Mouse (Mus musculus): ENCODE data around the gene Sh2d4b. TPM values are rescaled to one million over a fixed set of nuclear protein-coding genes. Genes with fewer than 3 reads are reported as not detected.
A peak's percentile ranks its signal among the peaks of the same experiment; 100 is the strongest.

Gene Sh2d4b
- total and polyA plus RNA-seq, 3 experiments, result 0.12 to 0.26 TPM; not detected in 1

GRCm38 (mm10) chr14:40933328-40933727, 40.3 kb upstream of the Sh2d4b start:
- no peak overlapping the region for H3K27ac ChIP-seq (ENCODE audit: control insufficient read depth, low read depth, low read length)
- peaks cover 12 to 38% of the 10 kb centered on the region in 2 experiments for H3K4me1 ChIP-seq (ENCODE audit: control insufficient read depth in 1 of 2, insufficient read depth in 2 of 2, low read length in 2 of 2)
- H3K4me3 ChIP-seq (ENCODE audit: control insufficient read depth in 1 of 2, insufficient read depth in 1 of 2, low read depth in 2 of 2, low read length in 2 of 2), result no peak overlapping the region
- H3K79me2 ChIP-seq (ENCODE audit: control insufficient read depth, insufficient read depth, low read length, poor library complexity), result peaks cover 5% of the 10 kb centered on the region; the same call in 1 of the 2 replicates
- H3K9ac ChIP-seq (ENCODE audit: control insufficient read depth, low read depth, low read length, poor library complexity, severe bottlenecking), result peak overlapping the region; percentile 13
- H3K27me3 ChIP-seq (ENCODE audit: control insufficient read depth in 1 of 2, insufficient read depth in 2 of 2, low read length in 2 of 2), result no peaks in the 10 kb centered on the region
- H3K9me3 ChIP-seq (replicated peaks; ENCODE audit: insufficient read depth, low read length), result no peaks in the 10 kb centered on the region
- TF ChIP-seq MAX (IDR thresholded peaks at IDR 0.05; ENCODE audit: low read length) (0 out of 2 replicates have a peak, but pooled peaks have one; percentile 32), POLR2AphosphoS2 (IDR thresholded peaks at IDR 0.05; ENCODE audit: low read length) (no peak), CHD2 (IDR thresholded peaks at IDR 0.05; ENCODE audit: low read length) (no peak), CTCF (IDR thresholded peaks at IDR 0.05 in 2 of 3, conservative IDR thresholded peaks at IDR 0.05 in 1 of 3; ENCODE audit: control insufficient read depth in 1 of 3, insufficient read depth in 1 of 3, low read depth in 2 of 3, low read length in 3 of 3, poor library complexity in 1 of 3, severe bottlenecking in 1 of 3) (no peak), MAZ (IDR thresholded peaks at IDR 0.05; ENCODE audit: low read depth, low read length) (no peak), ZMIZ1 (IDR thresholded peaks at IDR 0.05; ENCODE audit: low read depth, low read length) (no peak), ELF1 (IDR thresholded peaks at IDR 0.05; ENCODE audit: low read depth, low read length) (no peak), MXI1 (IDR thresholded peaks at IDR 0.05; ENCODE audit: low read depth, low read length) (0 out of 2 replicates have a peak, but pooled peaks have one; percentile 44), ZC3H11A (IDR thresholded peaks at IDR 0.05; ENCODE audit: low read depth, low read length) (no peak), MYC (IDR thresholded peaks at IDR 0.05; ENCODE audit: low read depth, low read length) (peak; percentile 75; the same call in 1 of the 2 replicates), MYB (IDR thresholded peaks at IDR 0.05; ENCODE audit: low read depth, low read length) (no peak)
- peak; percentile 63 for DNase-seq (ENCODE audit: low read depth, low spot score)
- peaks cover 0 to 33% of the 10 kb centered on the region in 2 experiments; a peak in 2 of 4 replicates for H3K36me3 ChIP-seq (ENCODE audit: control insufficient read depth in 1 of 2, insufficient read depth in 2 of 2, low read length in 2 of 2)

DNA sequence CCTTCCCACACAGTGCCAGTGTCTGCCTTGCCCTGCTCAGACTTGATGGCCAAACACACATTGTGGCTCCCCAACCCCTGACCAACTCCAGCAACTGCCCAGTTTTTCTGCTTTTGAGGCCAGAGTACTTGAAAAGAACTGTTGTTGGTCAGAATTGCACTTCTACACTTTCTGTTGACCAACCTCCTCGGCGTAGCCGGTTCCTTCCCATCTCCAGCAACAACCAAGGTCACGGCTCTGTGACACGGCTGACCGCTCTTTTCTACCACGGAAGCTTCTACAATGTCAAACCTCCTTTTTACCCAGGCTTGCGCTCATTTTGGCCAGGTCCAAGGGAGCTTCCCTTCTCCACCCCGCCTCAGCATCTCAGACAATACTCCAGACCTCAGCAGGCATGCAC, 39.2 kb upstream of the Sh2d4b start:
- H3K9me3 ChIP-seq (replicated peaks; ENCODE audit: insufficient read depth, low read length), result no peaks in the 10 kb centered on the region
- H3K4me1 ChIP-seq (ENCODE audit: control insufficient read depth in 1 of 2, insufficient read depth in 2 of 2, low read length in 2 of 2), result peaks cover 13 to 41% of the 10 kb centered on the region in 2 experiments
- TF ChIP-seq UBTF (IDR thresholded peaks at IDR 0.05; ENCODE audit: borderline replicate concordance, insufficient read depth, low read depth, low read length) (no peak), MEF2A (IDR thresholded peaks at IDR 0.05; ENCODE audit: extremely low read depth, insufficient replicate concordance, low read depth, low read length, poor library complexity, severe bottlenecking) (no peak), ZMIZ1 (IDR thresholded peaks at IDR 0.05; ENCODE audit: low read depth, low read length) (no peak), EP300 (IDR thresholded peaks at IDR 0.05; ENCODE audit: low read depth in 1 of 2, low read length in 2 of 2) (no peak), CHD1 (IDR thresholded peaks at IDR 0.05; ENCODE audit: low read depth, low read length) (no peak), MYC (IDR thresholded peaks at IDR 0.05; ENCODE audit: low read depth, low read length) (no peak), CTCF (IDR thresholded peaks at IDR 0.05 in 2 of 3, conservative IDR thresholded peaks at IDR 0.05 in 1 of 3; ENCODE audit: control insufficient read depth in 1 of 3, insufficient read depth in 1 of 3, low read depth in 2 of 3, low read length in 3 of 3, poor library complexity in 1 of 3, severe bottlenecking in 1 of 3) (no peak), ZNF384 (IDR thresholded peaks at IDR 0.05; ENCODE audit: low read depth, low read length) (no peak), JUND (IDR thresholded peaks at IDR 0.05; ENCODE audit: low read depth, low read length) (no peak), KAT2A (conservative IDR thresholded peaks at IDR 0.05; ENCODE audit: low read depth, low read length) (no peak), RAD21 (IDR thresholded peaks at IDR 0.05; ENCODE audit: low read depth, low read length) (no peak), POLR2AphosphoS2 (IDR thresholded peaks at IDR 0.05; ENCODE audit: low read length) (no peak), GABPA (IDR thresholded peaks at IDR 0.05; ENCODE audit: low read depth, low read length) (no peak), MAZ (IDR thresholded peaks at IDR 0.05; ENCODE audit: low read depth, low read length) (no peak), RCOR1 (IDR thresholded peaks at IDR 0.05; ENCODE audit: low read depth, low read length) (no peak), NELFE (IDR thresholded peaks at IDR 0.05; ENCODE audit: low read depth, low read length) (no peak)
- H3K27ac ChIP-seq (ENCODE audit: control insufficient read depth, low read depth, low read length), result no peak overlapping the region
- no peaks in the 10 kb centered on the region for H3K27me3 ChIP-seq (ENCODE audit: control insufficient read depth in 1 of 2, insufficient read depth in 2 of 2, low read length in 2 of 2)
- H3K79me2 ChIP-seq (ENCODE audit: control insufficient read depth, insufficient read depth, low read length, poor library complexity), result peaks cover 5% of the 10 kb centered on the region; the same call in 1 of the 2 replicates
- H3K4me3 ChIP-seq (ENCODE audit: control insufficient read depth in 1 of 2, insufficient read depth in 1 of 2, low read depth in 2 of 2, low read length in 2 of 2), result no peak overlapping the region
- peaks cover 0 to 35% of the 10 kb centered on the region in 2 experiments; a peak in 2 of 4 replicates for H3K36me3 ChIP-seq (ENCODE audit: control insufficient read depth in 1 of 2, insufficient read depth in 2 of 2, low read length in 2 of 2)
- H3K9ac ChIP-seq (ENCODE audit: control insufficient read depth, low read depth, low read length, poor library complexity, severe bottlenecking), result no peak overlapping the region
- no peak for DNase-seq (ENCODE audit: low read depth, low spot score)
